Mouse (Mus musculus) natural killer cell, adult 2 months (primary cell): ENCODE measurements around the gene Cul3.
"Not testable (repeated sequence)": the region's sequence is repeated elsewhere in the genome, so short reads cannot be mapped to it uniquely, and the experiment has no call there.

ENCODE experiments used
- DNase-seq, 2 experiments: peaks; one replicate each; pipeline ENCODE4 v3.0.0; 2022; ENCODE audit warnings: low spot score in 2 of 2

The Cul3 gene

DNA sequence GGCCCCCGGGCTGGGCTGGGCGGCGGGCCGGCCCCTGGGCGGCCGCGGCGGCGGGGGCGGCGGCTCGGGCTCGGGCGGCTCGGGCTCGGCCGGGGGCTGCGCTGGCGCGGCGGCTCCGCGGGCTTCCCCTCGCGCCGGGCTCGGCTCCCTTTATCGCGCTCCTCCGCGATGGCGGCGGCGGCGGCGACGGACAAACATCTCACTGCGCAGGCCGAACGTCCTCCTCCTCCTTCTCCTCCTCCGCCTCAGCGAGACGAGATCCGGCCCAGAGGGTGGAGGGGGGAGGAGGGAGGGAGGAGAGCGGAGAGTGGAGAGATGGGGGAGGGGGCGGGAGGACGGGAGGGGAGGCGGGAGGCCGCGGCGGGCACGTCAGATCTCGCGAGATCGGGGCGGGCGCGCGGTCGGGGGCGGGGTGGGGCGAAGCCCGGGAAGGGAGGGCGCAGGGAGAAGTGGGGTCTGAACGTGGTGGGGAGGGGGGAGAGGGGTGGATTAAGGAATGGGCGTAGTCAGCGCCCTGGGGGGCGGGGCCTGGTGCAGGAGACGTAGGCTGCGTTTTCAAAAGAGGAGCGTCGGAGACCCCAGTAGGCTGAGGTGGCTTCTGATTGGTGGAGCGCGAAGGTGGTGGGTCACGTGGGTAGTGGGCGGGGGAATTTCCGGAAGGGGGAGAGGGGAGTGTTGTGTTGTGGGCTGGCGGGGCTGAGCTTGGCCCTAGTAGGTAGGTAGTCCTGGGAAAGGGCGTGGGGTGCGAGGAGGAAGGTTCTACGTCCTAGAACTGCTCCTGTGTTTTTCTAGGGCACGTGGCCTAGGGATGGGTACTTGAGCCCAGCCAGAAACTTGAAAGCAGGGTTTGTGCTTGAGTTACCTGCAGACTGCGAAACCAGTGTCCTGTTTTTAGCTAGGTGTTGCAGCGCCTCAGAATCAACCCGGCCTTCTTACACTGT is at the start of gene Cul3:
Cul3 (minus strand) TSS at position 45 of the 941 bp plus-strand sequence.
- DNase-seq: peak; percentile 97

DNA sequence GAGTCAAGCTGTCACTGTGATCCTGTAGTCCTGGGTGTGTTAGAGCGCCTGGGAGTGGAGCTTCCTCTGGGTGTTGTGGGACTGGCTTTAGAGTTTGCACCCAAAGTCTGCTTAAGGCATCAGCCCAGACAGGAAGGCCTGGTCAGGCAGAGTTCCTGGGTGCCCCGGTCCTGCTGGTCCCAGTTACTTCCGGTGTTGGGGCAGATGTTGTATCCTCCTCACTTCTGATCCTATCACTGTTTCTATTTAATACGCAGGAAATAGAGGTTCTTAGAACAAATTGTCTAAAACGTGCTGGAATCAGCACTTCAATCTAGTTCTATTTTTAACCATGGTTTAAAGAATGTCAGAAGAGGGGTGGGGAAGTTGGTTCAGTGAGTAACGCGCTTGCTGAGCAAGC is 49.2 kb upstream of the Cul3 start:
- DNase-seq: peak; percentile 47 to 49

- DNase-seq: no peak
Measured at GRCm38 (mm10) chr1:80383613-80384589, 43.6 kb upstream of the Cul3 start.

DNA sequence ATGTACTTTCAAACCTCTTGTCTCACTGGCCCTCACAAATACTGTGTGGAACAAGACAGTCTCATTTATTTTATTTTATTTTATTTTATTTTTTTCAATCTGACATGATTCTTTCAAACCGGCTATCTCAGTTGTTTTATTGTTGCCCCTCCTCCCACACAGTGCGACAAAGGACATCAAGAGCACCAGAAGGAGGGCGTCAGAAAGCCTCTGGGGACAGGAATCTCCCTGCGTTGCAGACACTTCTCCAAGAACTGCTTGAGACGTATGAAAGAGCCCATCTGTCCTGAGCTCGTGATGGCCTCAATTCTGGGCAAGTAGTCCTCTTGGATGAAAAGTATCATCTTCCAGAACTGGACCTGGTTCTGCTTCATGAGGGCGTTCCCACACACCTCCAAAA is 42.6 kb upstream of the Cul3 start:
- DNase-seq: no peak

DNA sequence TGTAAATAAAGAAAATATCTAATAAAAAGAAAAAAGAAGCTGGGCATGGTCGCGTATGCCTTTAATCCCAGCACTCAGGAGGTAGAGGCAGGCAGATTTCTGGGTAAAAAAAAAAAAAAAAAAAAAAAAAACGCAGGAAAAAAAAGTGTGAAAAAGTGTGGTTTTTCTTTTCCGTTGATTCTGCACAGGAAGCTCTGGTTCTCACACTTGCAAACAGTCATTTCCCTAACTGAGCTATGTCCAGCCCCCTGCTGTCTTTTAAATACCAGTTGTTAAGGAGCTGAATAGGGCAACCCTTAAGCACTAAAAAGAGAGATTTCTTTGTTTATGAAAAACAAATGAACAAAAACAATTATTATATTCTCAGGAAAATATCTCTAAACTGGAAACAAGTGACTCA is 41.0 kb upstream of the Cul3 start:
- peak; percentile 22 to 56 for DNase-seq

DNA sequence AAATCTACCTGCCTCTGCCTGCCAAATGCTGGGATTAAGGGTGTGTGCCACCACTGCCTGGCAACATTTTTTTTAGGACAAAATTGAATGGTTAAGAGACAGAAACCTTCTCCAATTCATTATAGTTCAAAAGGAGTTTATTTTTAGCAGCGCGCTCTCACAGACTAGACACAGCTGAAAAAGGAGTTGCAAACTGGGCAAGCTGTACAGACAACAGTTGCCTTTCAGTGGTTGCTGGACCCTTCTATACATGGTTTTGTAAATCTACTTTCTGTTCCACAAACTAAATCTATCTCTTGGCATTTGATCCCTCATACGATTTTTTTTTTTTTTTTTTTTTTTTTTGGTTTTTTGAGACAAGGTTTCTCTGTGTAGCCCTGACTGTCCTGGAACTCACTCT is 31.7 kb upstream of the Cul3 start:
- no peak for DNase-seq

GRCm38 (mm10) chr1:80371189-80371889 is 31.1 kb upstream of the Cul3 start:
- peak in 1 of 2 experiments; percentile 21 for DNase-seq

- no peak for DNase-seq
Measured at GRCm38 (mm10) chr1:80363486-80363885, 23.2 kb upstream of the Cul3 start.

- DNase-seq: no peak
Measured at GRCm38 (mm10) chr1:80362946-80363345, 22.7 kb upstream of the Cul3 start.

- no peak for DNase-seq
Measured at GRCm38 (mm10) chr1:80362400-80362799, 22.1 kb upstream of the Cul3 start.

DNA sequence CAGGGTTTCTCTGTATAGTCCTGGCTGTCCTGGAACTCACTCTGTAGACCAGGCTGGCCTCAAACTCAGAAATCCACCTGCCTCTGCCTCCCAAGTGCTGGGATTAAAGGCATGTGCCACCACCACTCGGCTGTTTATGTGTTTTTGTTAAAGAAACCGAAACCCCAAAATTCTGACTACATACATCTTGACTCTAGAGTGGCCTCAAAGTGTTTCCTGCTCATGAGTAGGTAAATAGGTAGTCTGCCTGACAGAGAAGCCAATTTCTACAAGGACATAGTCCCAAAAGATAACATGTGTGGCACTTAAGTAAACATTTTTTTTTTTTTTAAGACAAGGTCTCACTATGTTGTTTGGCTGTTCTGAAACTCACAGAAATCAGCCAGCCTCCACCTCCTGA is 21.5 kb upstream of the Cul3 start:
- DNase-seq: not testable (repeated sequence)

DNA sequence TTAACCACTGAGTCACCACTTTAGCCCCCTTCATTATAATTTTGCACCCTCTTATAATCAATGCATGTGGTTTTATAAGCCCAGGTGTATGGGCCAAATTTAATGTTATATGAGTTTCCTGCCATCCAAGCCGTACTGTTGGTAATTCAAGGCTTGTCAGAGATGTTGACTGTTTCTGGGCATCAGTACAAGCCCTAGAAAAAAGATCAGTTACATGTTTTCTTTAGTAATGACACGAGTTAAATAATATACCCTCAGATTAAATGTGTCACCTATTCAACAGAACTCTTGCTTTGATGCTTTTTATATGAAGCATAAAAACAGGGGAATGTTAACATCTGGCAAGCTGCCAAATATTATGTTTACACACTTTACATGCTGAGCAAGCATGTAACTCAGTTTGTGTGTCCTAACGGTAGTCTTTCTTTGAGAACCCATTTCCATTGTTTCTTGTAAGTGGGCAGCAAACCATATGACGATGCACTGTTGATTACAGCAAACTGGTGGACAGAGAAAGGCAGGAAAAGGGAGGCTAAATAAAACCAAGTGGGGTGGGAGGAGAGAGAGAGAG is 19.8 kb upstream of the Cul3 start:
- no peak for DNase-seq

GRCm38 (mm10) chr1:80340061-80340435 is 232 bp downstream of the Cul3 start:
- peak; percentile 66 to 68 for DNase-seq

DNA sequence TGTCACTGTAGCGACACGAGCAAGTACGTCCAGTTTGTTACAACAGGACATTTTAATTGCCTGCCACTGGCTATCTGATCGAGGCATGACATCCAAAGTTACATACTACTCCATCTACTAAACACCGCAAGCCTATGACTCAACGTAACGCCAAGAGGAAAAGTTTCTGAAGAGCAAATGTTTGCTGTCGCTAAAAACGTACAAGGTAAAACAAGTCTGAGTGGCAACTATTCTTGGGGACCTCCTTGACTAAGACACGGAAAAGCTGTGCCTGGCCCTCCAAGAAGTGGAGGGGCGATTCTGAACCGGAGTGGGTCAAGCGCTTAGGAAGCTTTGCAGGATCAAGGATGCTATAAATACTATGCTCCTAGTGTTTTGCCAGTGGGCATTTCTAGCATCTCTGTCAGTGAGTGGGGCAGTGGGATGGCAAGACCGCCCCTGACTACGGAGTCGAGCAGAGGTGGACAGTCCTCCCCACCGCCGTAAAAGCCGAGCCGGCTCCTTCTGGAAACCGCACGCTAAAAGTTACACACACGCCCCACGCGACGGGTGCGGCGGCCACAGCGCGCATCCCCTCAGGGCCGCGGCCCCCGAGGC is 757 bp downstream of the Cul3 start:
- peak; percentile 28 to 33 for DNase-seq

DNA sequence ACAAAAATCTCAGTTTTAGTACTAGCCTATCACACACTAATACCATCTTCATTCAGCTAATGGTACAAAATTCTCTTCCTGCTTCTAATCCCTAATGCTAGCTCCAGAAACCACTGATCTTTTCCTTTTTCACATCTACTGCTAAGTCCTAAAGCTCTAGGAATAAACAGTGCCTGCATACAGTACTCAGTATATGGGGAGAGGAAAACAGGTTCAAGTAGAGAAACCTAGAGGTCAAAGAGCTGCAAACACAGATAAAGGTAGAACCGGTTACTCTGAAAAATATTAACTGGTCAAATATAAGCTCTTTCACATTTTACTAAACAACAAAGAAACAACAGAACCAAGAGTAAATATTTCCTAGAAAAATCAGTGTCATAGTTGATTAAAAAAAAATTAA is 1.9 kb downstream of the Cul3 start:
- DNase-seq: no peak

DNA sequence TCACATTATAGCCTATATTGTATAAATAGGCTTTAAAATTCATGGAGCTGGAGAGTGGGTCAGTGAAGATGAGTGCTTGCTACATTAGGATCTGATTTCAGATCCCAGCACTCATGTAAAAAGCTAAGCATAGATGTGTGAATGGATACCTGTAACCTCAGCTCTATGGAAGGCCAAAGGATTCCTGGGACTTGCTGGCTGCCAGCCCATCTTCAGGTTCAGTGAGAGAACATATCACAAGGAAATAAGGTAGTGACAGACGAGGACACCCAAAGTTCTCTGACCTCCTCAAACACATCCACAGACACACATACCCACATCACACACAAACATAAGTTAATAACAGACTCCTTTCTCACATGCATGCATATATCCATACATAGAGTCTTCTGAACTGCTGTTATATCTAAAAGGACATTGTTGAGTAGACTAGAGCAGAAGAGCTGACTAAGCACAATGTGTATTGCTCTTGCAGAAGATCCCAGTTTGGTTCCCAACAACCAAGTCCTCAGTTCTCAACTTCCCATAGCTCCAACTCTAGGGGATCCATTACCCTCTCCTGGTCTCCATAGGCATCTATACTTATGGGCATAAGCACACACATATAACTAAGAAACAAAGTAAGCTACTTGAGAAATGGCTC is 4.4 kb downstream of the Cul3 start:
- no peak for DNase-seq

GRCm38 (mm10) chr1:80335118-80335517 is 5.2 kb downstream of the Cul3 start:
- DNase-seq: no peak

- DNase-seq: no peak
Measured at GRCm38 (mm10) chr1:80330970-80331369, 9.3 kb downstream of the Cul3 start.

DNA sequence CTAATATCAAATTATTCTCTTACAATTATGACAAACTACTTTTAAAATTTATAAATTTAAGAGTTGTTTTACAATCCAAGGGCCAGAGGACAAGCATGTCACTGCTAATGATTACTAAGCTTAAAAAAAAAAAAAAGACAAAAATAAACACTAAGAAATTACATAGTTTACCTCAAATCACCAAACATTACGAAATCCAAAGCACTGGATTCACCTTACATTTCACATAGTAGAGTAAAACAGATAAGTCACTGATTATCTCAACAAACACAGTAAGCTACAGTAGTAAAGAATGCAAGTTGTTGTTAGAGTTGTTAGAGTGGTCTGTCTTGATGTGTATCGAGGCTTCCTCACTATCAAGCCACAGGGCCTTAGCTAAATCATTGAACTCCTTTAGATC is 14.5 kb downstream of the Cul3 start:
- DNase-seq: no peak

DNA sequence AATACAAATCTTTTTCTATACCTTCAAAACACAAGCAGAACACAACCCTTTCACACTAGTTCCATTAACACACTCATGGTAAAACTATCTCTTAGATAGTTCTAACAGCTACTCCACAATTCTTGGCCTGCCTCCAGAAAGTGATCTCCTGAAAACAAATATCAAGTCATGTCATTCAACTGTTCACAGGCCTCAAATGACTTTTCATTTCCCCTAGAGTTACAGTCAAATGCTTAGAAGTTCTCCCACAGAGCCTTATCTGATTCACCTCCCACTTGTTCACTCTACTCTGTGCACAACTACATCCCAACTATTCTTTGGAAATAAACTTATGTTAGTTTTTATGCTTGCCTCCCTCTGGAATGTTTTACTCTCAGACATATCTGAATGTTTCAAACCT is 15.9 kb downstream of the Cul3 start:
- DNase-seq: no peak
